Mouse (Mus musculus) liver, adult 2 months (tissue): Measurements from ENCODE around the gene Slc5a8.

Experiments used
- CTCF ChIP-seq: fragments of 200-500 bp; IDR thresholded peaks from 2 replicates; pipeline ENCODE4 v1.5.1; 2011; ENCODE audit warnings: low read depth, low read length, control low read depth
- POLR2A ChIP-seq: fragments of 200-500 bp; IDR thresholded peaks from 2 replicates; pipeline ENCODE4 v1.6.1; 2011; ENCODE audit warnings: low read length, control low read depth; ENCODE audit not compliant: insufficient read depth; ENCODE audit errors: extremely low read depth

DNA sequence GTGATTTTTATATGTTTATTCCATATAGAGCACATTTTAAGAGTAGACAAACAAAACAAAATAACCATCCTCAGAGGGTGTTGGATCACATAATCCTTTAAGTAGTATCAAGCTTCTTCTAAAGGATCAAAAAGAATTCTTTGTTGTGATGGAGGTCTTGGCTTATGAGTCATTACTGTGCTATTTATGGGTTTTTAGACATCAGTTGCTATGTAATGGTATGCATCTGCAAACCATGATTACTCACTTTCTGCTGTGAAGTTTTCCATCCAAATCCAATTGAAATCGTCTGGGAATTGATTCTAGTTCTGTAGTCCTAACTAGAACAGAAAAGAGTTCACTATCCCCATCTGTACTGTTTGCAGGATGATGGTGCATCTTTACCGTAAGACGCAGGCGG is 35.8 kb upstream of the Slc5a8 start:
- TF ChIP-seq CTCF (no peak), POLR2A (no peak)
